Mouse (Mus musculus) liver, embryonic 14.5 days (tissue): ENCODE measurements around the gene Gm43302.
"Not testable (repeated sequence)": the region's sequence is repeated elsewhere in the genome, so short reads cannot be mapped to it uniquely, and the experiment has no call there.

Experiments used
- CTCF ChIP-seq: IDR thresholded peaks from 2 replicates; pipeline ENCODE4 v1.5.1; 2016; ENCODE audit warnings: antibody characterized with exemption, low read depth, control low read depth
- EP300 ChIP-seq: IDR thresholded peaks from 2 replicates; pipeline ENCODE4 v1.6.1; 2016; ENCODE audit warnings: antibody characterized with exemption, low read depth

DNA sequence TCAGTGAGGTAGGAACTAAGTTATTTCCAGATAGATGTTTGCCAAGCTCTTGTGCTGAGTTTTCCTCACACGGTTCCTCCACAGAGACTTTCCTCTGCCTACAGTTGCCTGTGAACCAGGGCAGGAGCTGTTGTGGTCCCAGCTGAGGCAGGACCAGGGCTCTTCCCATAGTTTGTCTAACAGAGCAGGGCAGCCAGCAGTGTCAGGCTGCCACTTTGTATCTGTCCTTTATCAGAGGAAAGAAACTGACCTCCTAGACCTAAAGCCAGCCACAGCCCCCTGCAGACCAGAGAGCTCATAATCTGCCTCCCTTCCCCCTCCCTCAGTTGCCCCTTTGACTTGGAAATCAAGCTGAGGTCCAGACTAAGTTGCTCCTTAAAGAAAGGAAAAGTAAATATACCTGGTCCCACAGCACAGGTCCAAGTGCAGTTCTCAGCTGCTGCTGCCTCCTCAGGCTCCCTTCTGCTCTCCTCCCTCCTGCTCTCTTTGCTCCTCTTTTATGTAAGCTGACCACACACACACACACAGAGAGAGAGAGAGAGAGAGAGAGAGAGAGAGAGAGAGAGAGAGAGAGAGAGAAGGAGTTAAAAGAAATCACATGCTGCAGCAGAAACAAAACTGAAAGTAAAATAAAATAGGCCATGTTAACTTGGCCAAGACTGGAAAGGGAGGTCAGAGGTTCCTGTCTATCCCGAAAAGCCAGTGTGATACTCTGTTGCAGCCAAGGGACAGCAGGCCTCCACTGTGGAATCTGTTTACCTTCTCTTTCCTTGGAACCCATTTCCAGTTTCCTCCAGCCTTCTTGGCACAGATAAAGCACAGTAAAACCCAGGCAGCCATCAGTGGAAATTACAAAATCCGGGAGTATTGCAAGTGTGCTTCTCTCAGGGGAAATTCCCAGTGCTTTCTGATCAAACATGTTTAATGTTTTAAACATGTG lies at the start of gene Gm43302, which contains the start of gene Gbp6:
- TF ChIP-seq CTCF, EP300: not testable (repeated sequence)
